Mouse (Mus musculus) fibroblast of lung, adult 2 months (primary cell): ENCODE measurements at regions not wholly inside any gene's neighbourhood (a gene's known extent, or its start where the extent isn't known, plus 50 kb on each side); places are given as distances from the start of the nearest gene placed in this dataset.
A peak's percentile ranks its signal among the peaks of the same experiment; 100 is the strongest.

Experiments used
- DNase-seq: peaks from one replicate; pipeline ENCODE4 v3.0.0-alpha.2; 2011; ENCODE audit warnings: low read depth

- DNase-seq: no peak
Observed at GRCm38 (mm10) chr8:103270815-103271553, 485.5 kb upstream of the Cdh11 start.

GRCm38 (mm10) chr8:103272305-103273079, 487.1 kb upstream of the Cdh11 start:
- DNase-seq: peak; percentile 90

- DNase-seq: no peak
Observed at GRCm38 (mm10) chr8:103273476-103273875, 488.0 kb upstream of the Cdh11 start.

- DNase-seq: no peak
Observed at GRCm38 (mm10) chr8:103281801-103282200, 496.4 kb upstream of the Cdh11 start.

- DNase-seq: no peak
Observed at GRCm38 (mm10) chr8:103288561-103288974, 503.1 kb upstream of the Cdh11 start.

GRCm38 (mm10) chr8:103292896-103293295, 507.5 kb upstream of the Cdh11 start:
- DNase-seq: no peak

GRCm38 (mm10) chr8:103306476-103307183, 521.2 kb upstream of the Cdh11 start:
- no peak for DNase-seq

GRCm38 (mm10) chr8:103313576-103313975, 528.1 kb upstream of the Cdh11 start:
- DNase-seq: no peak

- peak; percentile 23 for DNase-seq
Observed at GRCm38 (mm10) chr8:103314279-103315022, 529.0 kb upstream of the Cdh11 start.

GRCm38 (mm10) chr8:103315742-103316141, 530.3 kb upstream of the Cdh11 start:
- DNase-seq: no peak

- peak; percentile 71 for DNase-seq
Observed at GRCm38 (mm10) chr8:103316691-103317091, 531.2 kb upstream of the Cdh11 start.

GRCm38 (mm10) chr8:103317149-103317725, 531.8 kb upstream of the Cdh11 start:
- DNase-seq: no peak

- DNase-seq: no peak
Observed at GRCm38 (mm10) chr8:103324016-103324665, 538.7 kb upstream of the Cdh11 start.

- no peak for DNase-seq
Observed at GRCm38 (mm10) chr8:103331415-103331814, 546.0 kb upstream of the Cdh11 start.

- DNase-seq: no peak
Observed at GRCm38 (mm10) chr8:103337314-103337713, 551.9 kb upstream of the Cdh11 start.

GRCm38 (mm10) chr8:103339042-103339441, 553.6 kb upstream of the Cdh11 start:
- DNase-seq: no peak

- DNase-seq: no peak
Observed at GRCm38 (mm10) chr8:103339951-103340350, 554.5 kb upstream of the Cdh11 start.

GRCm38 (mm10) chr8:103343891-103344290, 558.4 kb upstream of the Cdh11 start:
- DNase-seq: no peak

- DNase-seq: no peak
Observed at GRCm38 (mm10) chr8:103344871-103345270, 559.4 kb upstream of the Cdh11 start.

GRCm38 (mm10) chr8:103347158-103347871, 561.9 kb upstream of the Cdh11 start:
- DNase-seq: peak; percentile 20
